Mouse (Mus musculus): ENCODE measurements around the gene Notum.

Notum gene

DNA sequence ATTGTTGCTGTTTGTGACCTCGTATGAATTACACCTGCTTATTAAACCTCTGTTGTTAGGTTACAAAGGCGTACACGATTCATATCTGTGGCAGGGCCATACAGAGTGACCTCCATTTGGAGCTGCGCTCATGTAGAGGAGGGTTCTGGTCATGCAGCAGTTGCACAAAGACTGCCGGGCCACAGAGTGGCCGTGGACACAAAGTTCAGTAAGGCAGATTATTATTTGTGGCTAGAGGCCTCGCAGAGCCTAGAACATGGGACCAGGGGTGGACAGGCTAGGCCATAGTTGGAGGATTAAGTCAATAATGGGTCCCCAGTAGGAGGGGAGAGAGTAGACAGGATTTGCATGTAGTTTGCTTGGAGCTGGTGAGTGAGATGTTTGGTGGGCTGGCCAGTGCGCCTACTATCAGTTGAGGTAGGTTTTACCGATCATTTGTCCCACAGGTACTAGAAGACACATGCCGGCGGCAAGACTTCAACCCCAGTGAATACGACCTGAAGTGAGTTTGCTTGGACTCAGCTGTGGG lies 12.7 kb upstream of the Notum start:
- DNase-seq, result no peak

GRCm38 (mm10) chr11:120672687-120673593 lies 12.0 kb upstream of the Notum start, which contains the start of gene Aspscr1:
TSS of gene Aspscr1 (plus strand) at chr11:120672973.
- peak; percentile 96 to 97 for DNase-seq

DNA sequence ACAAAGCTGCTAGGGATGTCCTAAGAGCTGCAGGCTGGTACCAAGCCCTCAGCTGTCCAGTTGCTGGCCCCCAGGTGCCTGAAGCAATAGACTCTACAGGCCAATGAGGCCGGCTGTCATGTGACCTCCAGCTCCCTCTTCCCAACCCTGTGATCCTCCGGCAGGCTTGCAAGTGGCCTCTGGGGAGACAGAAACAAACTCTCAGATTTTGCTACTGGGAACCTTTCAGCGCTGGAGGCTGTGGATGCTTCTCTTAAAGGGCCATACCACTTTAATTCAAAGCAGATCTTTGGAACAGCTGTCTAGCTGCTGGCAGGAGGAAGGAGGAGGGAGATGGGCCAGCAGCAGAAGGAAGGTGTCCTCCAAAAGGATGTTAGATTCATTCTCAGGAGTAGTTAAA lies 5.6 kb upstream of the Notum start:
- no peak for DNase-seq

DNA sequence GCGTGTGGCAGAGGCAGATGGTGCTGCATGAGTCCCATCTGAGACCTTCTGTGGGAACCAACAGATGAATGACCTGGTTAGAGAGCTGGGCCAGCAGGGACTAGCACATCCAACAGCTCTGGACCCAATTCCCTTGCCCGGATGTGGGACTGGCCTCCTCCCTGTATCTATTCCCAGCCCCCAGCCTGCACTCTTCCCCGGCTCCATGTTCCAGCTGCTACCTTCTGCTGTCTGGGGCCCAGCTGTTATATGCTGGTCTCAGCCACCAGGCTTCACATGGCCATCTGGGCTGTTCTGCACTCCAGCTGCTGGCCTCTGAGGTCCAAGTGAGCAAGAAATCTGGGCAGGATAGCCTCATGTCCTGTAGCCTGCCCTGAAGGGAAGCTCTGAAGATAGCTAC lies 4.4 kb upstream of the Notum start:
- no peak for DNase-seq

GRCm38 (mm10) chr11:120663714-120664113 lies 2.7 kb upstream of the Notum start:
- DNase-seq, result no peak

GRCm38 (mm10) chr11:120662759-120663158 lies 1.8 kb upstream of the Notum start:
- no peak for DNase-seq

DNA sequence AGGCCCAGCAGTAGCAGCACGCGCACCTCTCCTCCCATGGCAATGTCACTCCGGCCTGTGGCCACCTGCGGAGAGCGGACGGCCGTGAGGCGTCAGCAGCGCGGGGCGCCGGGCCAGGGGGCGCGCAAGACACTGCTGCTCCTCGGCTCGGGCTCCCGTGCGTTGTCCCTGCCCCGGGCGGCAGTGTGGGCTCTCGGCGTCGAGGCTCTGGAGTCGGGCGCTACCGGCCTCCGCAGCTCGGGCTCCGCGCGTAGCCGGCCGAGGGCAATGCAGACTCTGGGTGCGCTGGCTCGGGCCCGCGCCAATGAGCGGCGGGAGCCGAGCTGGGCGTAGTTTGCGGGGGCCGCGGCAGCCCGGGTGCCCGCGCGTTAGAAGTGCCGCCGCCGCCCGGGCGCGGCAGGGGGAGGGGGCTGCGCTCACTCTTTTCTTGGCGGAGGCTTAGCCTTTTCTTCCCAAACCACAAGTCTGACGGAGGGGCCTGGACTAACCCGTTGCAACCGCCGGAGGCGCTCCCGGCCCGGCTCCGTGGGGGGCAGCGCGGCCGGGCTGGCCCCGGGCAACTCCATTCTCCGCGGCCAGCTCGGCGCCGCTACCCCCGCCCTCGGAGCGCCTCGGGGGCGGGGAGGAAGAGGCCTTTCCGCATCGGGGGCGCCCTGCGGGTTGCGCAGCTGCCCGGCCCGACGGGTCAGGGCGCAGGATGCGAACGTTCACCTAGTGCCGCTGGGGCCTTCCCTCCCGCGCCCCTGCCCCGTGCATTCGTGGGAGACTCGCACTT lies 487 bp downstream of the Notum start:
- DNase-seq, result peak; percentile 18 to 34

- peak in 1 of 2 experiments; percentile 4 for DNase-seq
Observed at GRCm38 (mm10) chr11:120659509-120660300, 1.3 kb downstream of the Notum start.

GRCm38 (mm10) chr11:120658876-120659410 lies 2.0 kb downstream of the Notum start:
- DNase-seq, result peak; percentile 84 to 86

- no peak for DNase-seq
Observed at GRCm38 (mm10) chr11:120657301-120657700, 3.7 kb downstream of the Notum start.

GRCm38 (mm10) chr11:120654741-120655140 lies 6.2 kb downstream of the Notum start:
- DNase-seq, result no peak

DNA sequence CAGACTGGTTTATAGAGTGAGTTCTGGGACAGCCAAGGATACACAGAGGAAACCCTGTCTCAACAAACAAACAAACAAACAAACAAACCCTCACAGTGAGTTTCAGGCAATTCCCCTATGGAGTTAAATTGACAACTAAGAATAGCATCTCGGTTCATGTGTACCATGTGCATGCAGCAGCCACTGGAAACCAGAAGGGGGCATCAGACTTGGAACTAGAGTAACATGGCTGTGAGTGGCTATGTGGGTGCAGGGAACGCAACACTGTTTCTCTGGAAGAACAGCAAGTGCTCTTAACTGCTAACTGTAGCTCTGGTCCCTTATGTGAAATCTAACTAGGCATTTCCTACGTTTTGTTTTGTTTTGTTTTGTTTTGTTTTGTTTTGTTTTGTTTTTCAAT lies 9.1 kb downstream of the Notum start:
- DNase-seq, result no peak

DNA sequence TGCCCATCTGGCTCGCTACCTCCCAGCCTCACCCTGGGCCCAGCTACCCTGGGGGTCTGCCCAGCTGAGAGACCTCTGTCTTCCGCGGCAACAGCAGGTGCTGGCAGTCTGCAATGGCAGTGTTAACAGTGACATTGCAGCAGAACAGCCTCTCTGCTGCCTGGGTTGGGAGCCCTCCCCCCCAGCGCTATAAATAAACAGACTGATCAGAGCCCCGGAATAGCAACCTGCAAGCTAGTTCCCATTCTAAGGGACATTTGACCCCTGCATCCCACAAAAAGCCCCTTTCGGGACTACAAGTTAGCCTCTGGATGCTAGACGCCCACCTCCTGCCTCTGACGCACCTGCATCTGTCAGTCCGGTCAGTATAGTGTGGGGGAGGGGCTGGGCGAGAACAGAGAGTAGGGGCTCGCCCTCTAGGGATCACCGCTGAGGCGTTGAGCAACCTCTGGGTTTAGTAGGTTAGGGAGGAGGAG lies 12.9 kb downstream of the Notum start, which contains the start of gene Myadml2:
Myadml2 (minus strand) TSS at position 158 of the 476 bp plus-strand sequence.
- DNase-seq, result peak; percentile 52 to 60

GRCm38 (mm10) chr11:120647047-120647830 lies 13.7 kb downstream of the Notum start:
- DNase-seq, result no peak

DNA sequence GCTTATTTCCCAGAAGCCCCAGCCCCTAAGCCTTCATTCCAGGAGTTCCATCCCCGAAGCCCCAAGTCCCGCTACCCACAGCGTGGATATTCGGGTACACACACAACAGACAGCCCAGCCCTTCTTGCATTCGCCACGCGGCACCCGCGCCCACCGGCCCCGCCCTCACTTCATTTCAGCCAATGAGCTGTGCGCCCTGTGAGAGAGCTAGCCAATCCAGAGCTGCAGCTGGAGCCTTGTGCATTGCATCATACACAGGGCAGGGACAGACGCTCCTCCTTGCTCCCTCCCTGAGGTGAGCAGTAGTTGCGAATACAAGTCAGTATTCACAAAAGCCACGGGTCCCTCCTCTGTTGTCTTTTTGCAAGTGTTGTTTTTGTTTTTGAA lies 17.4 kb downstream of the Notum start, which contains the start of gene Pycr1:
Pycr1 (minus strand) TSS at position 169 of the 387 bp plus-strand sequence.
- peak; percentile 94 for DNase-seq

- peak in 1 of 2 experiments; percentile 47 for DNase-seq
Observed at GRCm38 (mm10) chr11:120642939-120643600, 17.9 kb downstream of the Notum start.

DNA sequence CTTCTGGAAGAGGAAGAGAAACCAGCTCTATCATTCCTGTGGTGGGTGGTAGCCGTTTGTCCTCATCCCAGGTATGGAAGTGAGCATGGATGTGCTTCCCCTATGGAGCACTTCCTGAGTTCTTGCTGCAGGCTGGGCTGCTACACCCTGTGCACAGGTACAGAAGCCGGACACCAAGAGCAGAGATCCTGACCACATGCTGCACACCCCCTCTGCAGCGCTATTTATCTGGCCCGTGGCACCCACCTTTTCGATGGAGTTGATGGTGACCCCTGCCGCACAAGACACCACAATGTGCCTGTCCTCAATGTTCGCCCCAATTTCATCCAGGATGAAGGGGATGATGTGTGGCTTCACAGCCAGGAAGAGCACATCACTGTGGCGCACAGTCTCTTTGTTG lies 19.1 kb downstream of the Notum start:
- DNase-seq, result no peak

DNA sequence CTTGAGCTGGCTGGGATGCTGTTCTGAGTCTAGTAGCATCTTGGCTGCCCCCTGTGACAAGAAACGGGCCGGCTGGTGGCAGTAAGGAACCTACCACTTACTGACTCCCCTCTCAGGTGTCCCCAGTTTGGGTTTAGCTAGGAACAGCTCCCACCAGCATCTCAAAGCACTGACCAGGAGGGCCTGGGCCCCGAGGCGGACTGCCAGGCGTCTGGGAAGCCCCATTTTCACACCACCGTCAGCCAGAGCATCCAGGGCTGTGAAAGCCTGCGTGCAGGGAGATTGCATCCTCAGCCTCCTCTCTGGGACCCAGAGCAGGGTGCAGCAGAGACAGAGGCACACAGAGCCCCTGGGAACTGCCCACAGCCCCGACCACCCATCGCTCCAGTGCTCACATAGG lies 19.7 kb downstream of the Notum start:
- no peak for DNase-seq

GRCm38 (mm10) chr11:120634810-120635209 lies 26.2 kb downstream of the Notum start:
- no peak for DNase-seq

DNA sequence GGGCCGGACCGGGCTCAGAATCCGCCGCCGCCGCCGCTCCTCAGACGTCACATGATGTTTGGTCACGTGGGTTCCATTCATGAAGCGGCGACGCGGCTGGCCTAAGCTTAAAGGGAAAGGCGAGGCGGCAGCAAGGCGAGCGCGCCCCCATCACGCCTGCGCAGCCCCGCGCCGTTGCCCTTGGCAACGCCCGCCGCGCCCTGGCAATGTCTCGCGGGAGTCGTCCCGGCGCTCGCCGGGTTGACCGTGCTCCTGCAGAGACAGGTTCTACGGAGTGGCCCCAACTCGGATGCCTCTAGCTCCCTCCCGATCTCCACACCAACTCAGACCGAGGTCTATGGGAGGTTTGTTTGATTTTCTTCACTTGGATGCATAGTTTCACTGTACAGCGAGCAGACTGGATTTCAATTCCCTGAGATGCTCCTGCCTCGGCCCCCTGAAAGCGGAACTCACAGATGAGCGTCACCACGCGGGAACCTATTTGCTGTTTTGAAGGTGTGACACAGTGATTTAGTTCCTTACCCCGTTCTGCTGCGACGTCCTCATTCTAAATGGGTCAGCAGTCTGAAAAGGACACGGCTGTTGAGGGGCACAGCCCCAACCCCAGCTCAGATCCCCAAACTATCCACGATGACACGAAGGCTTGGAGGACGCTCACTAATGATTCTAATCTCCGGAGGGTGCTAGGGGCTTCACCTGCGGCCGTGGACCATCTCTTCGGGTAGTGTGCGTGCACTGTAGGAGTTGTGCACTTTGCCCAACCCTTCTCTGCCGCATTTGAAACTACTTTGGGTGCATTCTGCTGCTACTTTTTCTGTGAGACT lies 27.2 kb downstream of the Notum start, which contains the start of gene Mafg:
Mafg (minus strand) TSS at position 81 of the 824 bp plus-strand sequence.
- DNase-seq, result peak; percentile 82 to 90

All from thymus, postnatal 36 days (tissue).